Mouse (Mus musculus) liver, adult 2 months (tissue): Measurements from ENCODE around the gene Zfp36l2. TPM values are rescaled to one million over a fixed set of nuclear protein-coding genes. Genes with fewer than 3 reads are reported as not detected.
A peak's percentile ranks its signal among the peaks of the same experiment; 100 is the strongest.

Experiments
- DNase-seq: peaks from one replicate; pipeline ENCODE4 v3.0.0-alpha.2; 2011; ENCODE audit warnings: low read depth, low spot score; ENCODE audit errors: extremely low read depth
- H3K27ac ChIP-seq: fragments of 200-500 bp; replicated peaks from 2 replicates; pipeline ENCODE4 v1.5.1; 2012; ENCODE audit warnings: low read depth, mild to moderate bottlenecking, control low read depth, inconsistent platforms, low read length; ENCODE audit not compliant: insufficient read depth
- H3K27me3 ChIP-seq: fragments of 200-500 bp; 2 replicates; pipeline ENCODE4 v1.6.1; 2012; ENCODE audit warnings: mild to moderate bottlenecking, moderate library complexity, low read length, inconsistent platforms; ENCODE audit not compliant: control insufficient read depth, insufficient read depth
- H3K36me3 ChIP-seq: fragments of 200-500 bp; 2 replicates; pipeline ENCODE4 v1.6.1; 2012; ENCODE audit warnings: low read length, inconsistent platforms; ENCODE audit not compliant: control insufficient read depth, insufficient read depth
- H3K4me1 ChIP-seq: fragments of 200-500 bp; 2 replicates; pipeline ENCODE4 v1.6.1; 2011; ENCODE audit warnings: low read length; ENCODE audit not compliant: control insufficient read depth, insufficient read depth
- H3K4me3 ChIP-seq: fragments of 200-500 bp; 2 replicates; pipeline ENCODE4 v1.5.1; 2011; ENCODE audit warnings: low read depth, mild to moderate bottlenecking, control low read depth, low read length, moderate library complexity; ENCODE audit not compliant: insufficient read depth
- H3K79me2 ChIP-seq: fragments of 200-500 bp; 2 replicates; pipeline ENCODE4 v1.6.1; 2012; ENCODE audit warnings: inconsistent platforms, mild to moderate bottlenecking, low read length, moderate library complexity; ENCODE audit not compliant: control insufficient read depth, insufficient read depth
- H3K9ac ChIP-seq: fragments of 200-500 bp; 2 replicates; pipeline ENCODE4 v1.6.1; 2012; ENCODE audit warnings: low read depth, mild to moderate bottlenecking, control low read depth, inconsistent platforms, low read length
- CTCF ChIP-seq: fragments of 200-500 bp; IDR thresholded peaks from 2 replicates; pipeline ENCODE4 v1.5.1; 2011; ENCODE audit warnings: low read depth, low read length, control low read depth
- POLR2A ChIP-seq: fragments of 200-500 bp; IDR thresholded peaks from 2 replicates; pipeline ENCODE4 v1.6.1; 2011; ENCODE audit warnings: low read length, control low read depth; ENCODE audit not compliant: insufficient read depth; ENCODE audit errors: extremely low read depth
- WGBS: fragments of 180-500 bp; shearing (Covaris S2); methylation state at CpG from one replicate; pipeline ENCODE4 v1.1.7; 2018; 5-methylcytosine and 5-hydroxymethylcytosine counted together
- polyA plus RNA-seq: library from polyadenylated mRNA; depleted of rRNA; stranded (reverse); fragments of >200 nt; gene quantifications from 2 replicates; pipeline ENCODE4 v1.2.3, GENCODE M21; 2012
- total RNA-seq: library from RNA; depleted of rRNA; stranded (reverse); fragments of >200 nt; gene quantifications from 2 replicates; pipeline ENCODE4 v1.2.3, GENCODE M21; 2014

Gene Zfp36l2
- total and polyA plus RNA-seq, 2 experiments: 17.3 to 18.7 TPM

DNA sequence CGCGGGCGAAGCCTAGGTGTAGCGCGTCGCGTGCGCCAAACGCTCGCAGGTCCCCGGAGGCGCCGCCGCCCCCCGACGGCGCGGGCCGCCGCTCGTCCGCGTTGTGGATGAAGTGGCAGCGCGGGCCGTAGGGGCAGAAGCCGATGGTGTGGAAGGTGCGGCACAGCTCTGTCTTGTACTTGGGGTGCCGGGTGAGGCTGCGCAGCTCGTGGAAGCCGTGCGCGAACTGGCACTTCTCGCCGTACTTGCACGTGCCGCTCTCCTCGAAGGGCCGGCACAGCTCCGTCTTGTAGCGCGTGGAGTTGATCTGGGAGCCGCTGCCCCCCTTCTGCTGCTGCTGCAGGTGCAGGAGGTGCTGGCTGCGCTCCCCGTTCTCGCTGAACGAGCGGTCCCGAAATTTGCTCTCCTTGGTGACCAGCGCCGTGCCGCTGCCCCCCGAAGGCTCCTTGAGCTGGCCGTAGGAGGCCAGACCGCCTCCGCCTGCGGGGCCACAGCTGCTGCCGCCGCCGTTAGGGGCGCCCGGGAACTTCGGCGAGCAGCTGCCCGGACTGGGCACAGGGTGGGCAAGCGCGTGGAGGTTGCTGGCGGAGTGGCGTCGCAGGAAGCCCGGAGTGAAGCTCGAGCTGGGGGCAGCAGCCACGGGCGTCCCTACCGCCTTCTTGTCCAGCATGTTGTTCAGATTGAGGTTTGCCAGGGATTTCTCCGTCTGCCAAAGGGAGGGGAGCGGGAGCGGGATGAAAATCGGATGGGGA lies 1.1 kb downstream of the Zfp36l2 start:
- DNase-seq: peak; percentile 42

DNA sequence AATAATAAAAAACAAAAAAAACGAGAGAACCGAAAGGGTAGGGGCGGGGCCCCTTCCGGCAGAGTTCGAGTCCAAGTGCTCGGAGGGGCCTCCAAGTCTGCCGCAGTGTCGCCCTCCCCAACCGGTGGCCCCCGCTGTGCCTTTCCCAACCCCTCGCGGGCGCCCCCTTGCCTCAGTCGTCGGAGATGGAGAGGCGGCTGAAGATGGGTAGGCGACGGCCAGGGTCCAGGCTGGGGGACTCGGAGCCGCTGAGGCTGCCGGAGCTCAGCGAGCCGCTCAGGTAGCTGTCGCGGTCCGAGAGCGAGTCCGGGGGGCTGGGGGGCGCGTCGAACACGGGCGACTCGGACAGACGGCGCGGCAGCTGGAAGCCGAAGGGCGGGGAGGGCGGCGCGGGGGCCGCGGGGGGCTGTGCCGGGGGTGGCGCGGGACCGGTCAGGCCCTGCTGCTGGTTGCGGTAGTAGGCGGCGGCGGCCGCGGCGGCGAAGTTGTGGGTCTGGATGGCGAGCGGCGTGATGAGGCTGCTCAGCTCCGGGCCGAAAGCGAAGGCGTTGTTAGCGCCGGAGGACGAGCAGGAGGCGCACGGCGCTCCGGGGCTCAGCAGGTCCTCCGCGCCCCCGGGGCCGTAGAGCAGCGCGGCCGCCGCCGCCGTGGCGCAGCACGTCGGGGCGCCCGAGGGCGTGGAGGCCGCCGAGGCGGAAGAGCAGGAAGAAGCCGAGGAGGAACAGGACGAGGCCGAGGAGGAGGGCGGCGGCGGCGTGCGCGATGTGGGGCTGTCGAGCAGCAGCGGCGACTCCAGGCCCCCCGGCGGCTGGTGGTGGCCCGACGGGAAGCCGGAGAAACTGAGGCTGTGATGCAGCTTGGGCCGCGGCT lies 1.9 kb downstream of the Zfp36l2 start:
- WGBS: 1% methylated on average over 106 of the region's 108 CpGs
- peak overlapping the region; percentile 94 for H3K4me3 ChIP-seq
- no peaks in the 10 kb centered on the region for H3K27me3 ChIP-seq
- H3K79me2 ChIP-seq: peaks cover 16% of the 10 kb centered on the region
- peak overlapping the region; percentile 87 for H3K27ac ChIP-seq
- peak overlapping the region; percentile 97 for H3K9ac ChIP-seq
- H3K36me3 ChIP-seq: peaks cover 11% of the 10 kb centered on the region
- DNase-seq: no peak
- TF ChIP-seq POLR2A: 0 out of 2 replicates have a peak, but pooled peaks have one; percentile 7
- peak; percentile 15; the same call in 1 of the 2 replicates for TF ChIP-seq CTCF
- peaks cover 17% of the 10 kb centered on the region for H3K4me1 ChIP-seq

More for the DNA sequence above, 1.1 kb downstream of the Zfp36l2 start:
- Histone ChIP-seq H3K79me2 (peaks cover 16% of the 10 kb centered on the region), H3K4me1 (peaks cover 14% of the 10 kb centered on the region), H3K36me3 (peaks cover 11% of the 10 kb centered on the region), H3K4me3 (peak overlapping the region; percentile 94), H3K27me3 (no peaks in the 10 kb centered on the region), H3K9ac (peak overlapping the region; percentile 97), H3K27ac (peak overlapping the region; percentile 87)
- TF ChIP-seq CTCF (0 out of 2 replicates have a peak, but pooled peaks have one; percentile 0), POLR2A (no peak)
- 1% methylated on average over 80 of the region's 80 CpGs for WGBS

DNA sequence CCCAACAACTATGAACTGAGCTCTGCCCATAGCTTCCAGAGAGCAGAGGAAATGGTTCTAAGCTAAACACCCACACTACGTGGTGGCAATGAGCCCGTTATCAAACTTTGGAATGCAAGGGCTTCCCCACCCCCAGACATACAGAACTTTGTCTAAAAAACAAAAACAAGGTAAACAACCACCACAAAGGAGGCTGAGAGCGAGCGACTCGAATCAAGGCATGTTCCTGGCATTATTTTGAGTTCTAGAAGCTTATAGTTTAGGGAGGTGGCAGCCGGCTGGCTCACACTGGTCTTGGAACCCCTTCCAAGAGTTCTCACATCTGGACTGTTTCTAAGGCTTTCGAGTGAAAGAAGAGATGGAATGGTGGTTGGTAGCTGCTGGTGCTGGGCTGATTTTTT lies 2.7 kb downstream of the Zfp36l2 start:
- Histone ChIP-seq H3K4me1 (peaks cover 18% of the 10 kb centered on the region), H3K4me3 (peak overlapping the region; percentile 94), H3K79me2 (peaks cover 16% of the 10 kb centered on the region), H3K27me3 (no peaks in the 10 kb centered on the region), H3K27ac (peak overlapping the region; percentile 86), H3K36me3 (peaks cover 11% of the 10 kb centered on the region), H3K9ac (peak overlapping the region; percentile 73)
- WGBS: 0% methylated on average over 7 of the region's 7 CpGs
- no peak for TF ChIP-seq POLR2A
- TF ChIP-seq CTCF: no peak
- peak; percentile 75 for DNase-seq

- peak; percentile 99 for DNase-seq
- Histone ChIP-seq H3K27ac (peak overlapping the region; percentile 87), H3K9ac (peak overlapping the region; percentile 0; the same call in 1 of the 2 replicates), H3K36me3 (peaks cover 11% of the 10 kb centered on the region), H3K27me3 (no peaks in the 10 kb centered on the region), H3K4me1 (peaks cover 10% of the 10 kb centered on the region; the same call in 1 of the 2 replicates), H3K79me2 (peaks cover 16% of the 10 kb centered on the region), H3K4me3 (peak overlapping the region; percentile 0)
- under 1% methylated on average over 12 of the region's 12 CpGs for WGBS
- TF ChIP-seq CTCF: no peak
- peak; percentile 10; the same call in 1 of the 2 replicates for TF ChIP-seq POLR2A
These were observed 4.4 kb downstream of the Zfp36l2 start for GRCm38 (mm10) chr17:84183291-84183781.

DNA sequence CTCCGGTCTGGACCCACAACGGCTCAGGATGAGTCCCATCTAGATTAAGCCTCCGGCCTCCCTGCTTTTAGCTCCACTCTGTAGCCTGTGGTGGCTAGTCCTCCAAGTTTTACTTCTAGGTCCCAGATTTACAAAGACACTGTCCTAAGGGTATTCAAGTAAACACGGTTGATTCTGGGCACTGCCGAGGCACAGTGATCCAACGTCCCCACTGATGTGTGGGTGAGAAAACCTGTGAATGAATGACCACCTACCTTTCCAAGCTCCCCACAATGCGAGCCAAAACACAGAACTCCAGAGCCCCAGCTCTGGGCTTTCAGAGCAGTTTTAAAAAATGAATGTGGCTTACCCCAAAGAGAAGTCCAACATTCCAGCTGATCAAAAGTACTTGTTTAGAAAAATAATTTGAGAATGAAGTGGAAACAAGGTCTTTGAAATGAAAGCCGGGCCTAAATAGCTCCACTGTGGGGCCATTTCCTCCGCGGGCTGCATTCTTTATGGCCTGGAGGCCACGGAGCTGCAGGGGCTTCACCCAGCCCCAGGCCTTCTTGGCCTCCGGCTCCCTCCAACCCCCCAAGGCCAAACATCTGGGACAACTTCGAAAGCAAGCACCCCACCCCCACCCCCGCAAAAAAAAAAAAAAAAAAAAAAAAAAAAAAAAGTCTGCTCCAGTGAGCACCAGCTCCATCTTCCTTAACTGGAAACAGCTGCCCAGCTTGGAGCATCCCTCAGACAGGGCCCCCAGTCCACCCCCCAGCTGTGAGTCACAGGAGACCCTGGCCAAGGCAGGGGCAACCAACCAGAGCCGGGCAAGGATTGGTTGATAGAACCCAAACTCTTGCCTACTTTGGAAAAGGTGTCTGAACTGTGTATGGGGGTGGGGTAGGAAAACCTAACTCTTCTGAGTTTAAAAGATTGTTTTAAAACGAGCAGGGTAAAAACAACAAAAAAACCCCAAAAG lies 5.2 kb downstream of the Zfp36l2 start:
- peaks cover 11% of the 10 kb centered on the region for H3K36me3 ChIP-seq
- TF ChIP-seq CTCF (no peak), POLR2A (no peak)
- peak overlapping the region; percentile 46 for H3K9ac ChIP-seq
- 0 out of 2 replicates have a peak overlapping the region, but pooled peaks have one; percentile 25 for H3K4me3 ChIP-seq
- H3K27me3 ChIP-seq: no peaks in the 10 kb centered on the region
- 38% methylated on average over 16 of the region's 16 CpGs for WGBS
- peaks cover 10% of the 10 kb centered on the region; the same call in 1 of the 2 replicates for H3K4me1 ChIP-seq
- DNase-seq: no peak
- H3K79me2 ChIP-seq: peaks cover 16% of the 10 kb centered on the region
- H3K27ac ChIP-seq: peak overlapping the region; percentile 87
